Mouse (Mus musculus): ENCODE measurements around the gene Smoc1.

The Smoc1 gene

DNA sequence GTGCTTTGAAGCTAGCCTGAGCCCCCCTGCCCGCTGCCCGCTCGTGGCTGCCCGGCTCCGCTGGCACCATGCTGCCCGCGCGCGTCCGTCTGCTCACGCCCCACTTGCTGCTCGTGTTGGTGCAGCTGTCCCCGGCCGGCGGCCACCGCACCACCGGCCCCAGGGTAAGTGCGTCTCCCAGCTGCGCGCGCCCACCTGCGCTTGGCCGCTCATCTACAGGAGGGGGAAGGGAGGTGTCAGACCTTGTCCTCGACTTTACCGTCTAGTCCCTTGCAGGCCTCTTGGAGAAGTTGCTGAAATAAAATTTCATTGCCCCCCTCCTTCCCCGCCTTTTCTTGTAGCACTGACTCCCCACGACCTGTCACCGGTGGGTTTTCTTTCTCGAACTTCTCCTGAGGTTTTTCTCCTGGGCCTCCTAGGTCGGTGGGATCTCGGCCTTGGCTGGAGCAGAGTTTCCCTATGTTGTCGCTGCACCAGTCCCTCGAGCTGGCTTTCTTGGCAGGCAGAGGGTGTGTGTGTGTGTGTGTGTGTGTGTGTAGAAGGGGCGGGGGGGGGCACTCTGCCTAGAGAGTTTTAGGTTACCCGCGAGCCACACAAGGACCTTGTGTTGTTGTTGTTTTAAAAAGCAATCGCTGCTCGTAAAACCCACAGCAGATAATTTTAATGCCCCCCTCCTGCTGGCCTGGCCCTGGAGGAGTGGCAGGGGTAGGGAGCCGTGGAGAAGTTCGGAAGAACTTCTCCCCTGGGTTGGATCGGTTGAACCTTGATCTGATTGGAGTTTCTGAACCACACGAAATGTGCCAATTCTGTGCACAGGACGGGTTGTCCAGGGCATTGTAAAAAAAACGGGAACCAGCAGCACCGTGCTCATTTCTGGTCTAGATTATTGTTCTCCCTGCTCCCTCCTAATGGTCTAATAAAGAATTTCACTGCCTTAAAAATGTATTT, 661 bp downstream of the Smoc1 start:
- DNase-seq: no peak

DNA sequence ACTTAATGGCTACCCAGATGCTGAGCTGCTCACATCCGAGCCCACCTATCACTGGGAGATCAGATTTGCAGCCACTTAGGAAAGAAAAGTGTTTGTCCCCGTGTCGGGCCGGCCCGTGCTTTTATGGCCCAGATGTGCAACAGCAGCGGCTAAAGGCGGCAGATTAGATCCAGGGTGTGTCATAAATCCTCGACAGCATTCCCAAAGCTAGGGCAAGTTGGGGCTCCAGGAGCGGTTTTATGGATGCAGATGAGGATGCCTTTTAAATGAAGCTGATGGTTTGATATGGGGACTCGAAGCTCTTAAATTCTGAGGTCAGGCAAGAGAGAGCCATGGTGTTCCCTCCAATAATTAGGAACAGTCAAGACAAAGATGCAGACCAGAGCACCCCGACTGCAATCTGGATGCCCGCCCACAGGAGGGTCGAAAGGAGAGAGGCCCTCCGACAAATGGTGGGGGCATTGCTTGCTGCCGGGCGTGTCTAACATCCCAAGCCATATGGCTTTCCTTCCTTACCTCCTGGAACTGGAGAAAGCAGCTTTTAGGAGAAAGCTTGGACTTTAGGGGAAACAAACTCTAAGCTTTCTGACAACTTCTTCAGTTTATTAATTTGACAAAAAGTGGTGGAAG, 1.8 kb downstream of the Smoc1 start:
- DNase-seq: no peak

DNA sequence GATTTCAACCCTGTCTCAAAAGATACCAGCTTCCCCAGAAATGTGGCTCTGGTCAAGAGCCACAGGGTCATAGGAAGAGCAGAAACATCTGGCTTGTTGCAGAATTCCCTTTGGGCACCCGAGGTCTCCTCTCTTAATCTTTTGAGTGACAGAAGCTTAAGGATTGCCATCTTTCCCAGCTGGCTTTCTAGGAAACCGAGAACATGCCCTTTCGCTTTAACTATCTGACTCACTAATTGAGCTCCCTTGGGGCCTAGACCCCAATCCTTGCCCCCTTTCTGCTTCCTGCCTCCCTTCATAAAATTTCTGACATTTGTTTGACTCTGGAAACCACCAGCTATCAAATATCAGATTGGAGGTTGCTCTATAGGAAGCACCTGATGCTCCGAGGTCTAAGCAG, 3.1 kb downstream of the Smoc1 start:
- DNase-seq: no peak

DNA sequence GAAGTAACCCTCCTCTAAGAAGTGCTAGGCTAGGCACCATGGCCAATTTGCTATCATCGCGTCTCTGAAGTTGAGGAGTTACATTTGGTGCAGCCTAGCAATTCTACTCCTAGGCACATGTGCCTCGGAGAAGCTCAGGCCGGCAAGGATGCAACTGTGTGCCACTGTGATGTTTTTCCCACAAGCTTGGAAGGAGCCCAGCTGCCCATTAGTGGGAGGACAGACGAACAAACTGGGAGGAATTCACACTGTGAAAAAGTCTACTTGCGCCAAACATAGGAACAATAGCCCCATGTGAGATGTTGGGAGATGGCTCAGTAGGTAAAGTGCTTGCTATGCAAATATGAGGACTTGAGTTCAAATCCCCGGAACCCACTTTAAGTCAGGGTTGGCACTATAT, 5.0 kb downstream of the Smoc1 start:
- no peak for DNase-seq

DNA sequence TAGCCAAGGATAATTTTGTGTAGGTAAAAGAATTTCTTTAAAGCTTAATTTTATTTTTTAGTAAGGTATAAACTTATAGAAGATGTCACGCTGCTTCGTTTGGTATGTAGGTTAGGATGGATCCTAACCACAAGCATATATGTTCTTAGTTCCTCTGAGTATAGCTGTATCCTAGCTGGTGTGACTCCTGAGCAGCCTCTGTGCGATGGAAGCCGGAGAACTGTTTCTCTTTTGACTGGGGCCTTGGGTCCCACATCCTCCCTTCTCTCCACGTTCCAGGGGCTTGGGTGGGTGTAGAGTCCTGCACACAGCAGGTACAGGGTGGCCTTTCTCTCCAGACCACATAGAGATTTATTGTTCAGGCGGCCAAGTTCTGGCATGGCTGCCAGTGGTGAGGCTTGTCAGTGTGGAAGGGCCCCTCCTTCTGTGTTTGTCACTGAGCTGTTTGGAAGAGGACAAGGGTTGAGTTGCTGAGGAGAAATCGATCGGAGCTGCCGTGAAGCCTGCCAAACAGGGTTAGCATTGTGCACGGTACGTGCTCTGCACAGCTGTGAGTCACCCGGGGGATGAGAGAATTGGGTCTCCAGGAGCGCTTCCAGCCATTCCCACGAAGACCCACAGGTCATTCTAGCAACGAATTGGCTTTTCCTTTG, 6.9 kb downstream of the Smoc1 start:
- DNase-seq: peak; percentile 63

DNA sequence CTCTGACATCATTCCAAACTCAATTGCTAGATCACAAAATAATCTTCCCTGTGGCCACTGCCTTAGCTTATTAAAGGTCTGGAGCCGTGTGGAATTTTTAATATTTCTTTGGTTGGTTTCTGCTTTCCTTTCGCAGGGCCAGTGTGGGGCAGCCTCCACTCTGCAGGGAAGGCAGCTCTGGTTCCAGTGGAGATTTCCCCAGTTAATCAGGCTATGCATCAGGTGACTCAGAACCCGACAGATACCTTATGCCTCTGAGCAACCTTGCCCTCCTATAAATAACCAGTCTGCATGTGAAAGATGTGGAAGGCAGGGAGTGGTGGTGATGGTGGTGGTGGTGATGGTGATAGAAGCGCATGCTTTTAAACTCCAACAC, 7.4 kb downstream of the Smoc1 start:
- no peak for DNase-seq

DNA sequence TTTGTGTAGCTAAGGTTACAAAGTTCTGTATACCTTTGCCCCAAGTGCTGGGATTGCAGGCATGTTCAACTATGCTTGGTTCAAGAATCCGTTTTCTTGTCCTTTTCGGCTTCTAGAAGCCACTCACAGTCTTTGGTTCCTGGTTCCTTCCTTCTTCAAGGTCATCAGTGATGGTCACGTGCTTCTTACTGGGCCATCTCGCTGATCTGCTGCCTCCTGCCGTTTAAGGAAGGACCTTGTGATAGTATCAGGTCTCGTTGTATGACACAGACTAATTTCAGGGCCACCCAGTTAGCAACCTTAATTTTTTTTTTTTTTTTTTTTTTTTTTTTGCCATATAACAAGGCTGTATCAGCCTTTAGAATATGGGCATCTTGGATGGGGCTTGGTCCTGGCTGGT, 9.2 kb downstream of the Smoc1 start:
- DNase-seq: no peak

DNA sequence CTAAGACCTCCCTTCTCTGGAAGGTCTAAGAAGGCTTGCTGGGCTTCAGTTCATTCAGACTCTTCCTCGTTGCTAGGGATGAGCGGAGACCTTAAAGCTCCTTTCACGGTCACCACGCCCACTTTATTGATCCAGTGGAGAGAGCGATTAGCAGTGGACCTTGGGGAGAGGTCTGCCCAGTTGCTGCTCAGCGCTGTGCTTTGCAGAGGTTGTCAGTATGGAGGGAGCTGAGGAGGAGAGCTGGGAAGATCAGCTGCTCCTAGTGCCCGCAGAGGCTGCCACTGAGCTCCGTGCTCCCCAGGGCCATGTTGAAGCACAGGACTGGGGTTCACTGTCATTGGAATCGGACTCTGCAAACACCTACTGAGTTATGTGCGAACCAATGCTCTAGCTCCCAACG, 17.0 kb downstream of the Smoc1 start:
- DNase-seq: no peak

DNA sequence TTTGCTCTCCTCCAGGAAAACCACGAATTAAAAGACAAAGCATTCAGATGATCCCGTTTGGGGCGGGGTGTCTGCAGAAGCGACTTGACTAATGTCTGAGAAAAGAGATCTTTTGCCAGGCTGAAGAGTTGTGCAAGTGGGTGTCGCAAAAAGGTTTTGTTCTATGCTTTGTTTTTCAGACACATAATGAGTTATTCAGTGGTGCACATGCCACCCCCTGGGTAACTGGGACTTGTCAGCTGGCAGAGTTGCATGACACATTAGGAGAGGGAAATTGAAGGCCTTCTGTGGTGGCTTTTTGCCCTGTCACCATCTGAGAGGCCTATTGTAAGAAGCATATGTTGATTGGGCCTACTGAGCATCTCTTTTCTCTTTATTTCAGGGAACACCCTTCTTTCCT, 20.3 kb downstream of the Smoc1 start:
- peak; percentile 56 for DNase-seq

DNA sequence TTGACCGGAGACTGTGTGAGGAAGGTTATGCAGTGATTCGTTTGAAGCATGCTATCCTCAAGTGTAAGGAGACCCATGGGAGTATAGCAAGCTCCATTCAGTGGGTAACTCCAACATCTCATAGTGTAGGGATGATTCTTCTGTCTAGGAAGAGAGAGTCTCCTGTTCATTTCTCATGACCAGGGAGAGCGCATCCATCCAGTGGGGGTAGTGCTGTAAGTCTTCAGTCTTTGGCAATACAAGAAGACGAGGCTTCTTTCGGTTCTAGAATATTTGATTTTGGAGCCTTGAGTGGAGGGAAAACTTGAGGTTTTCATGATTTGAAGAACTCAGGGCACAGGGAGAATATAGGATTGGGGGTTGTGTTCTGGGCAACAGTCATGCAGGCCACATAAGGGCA, 23.1 kb downstream of the Smoc1 start:
- DNase-seq: no peak

DNA sequence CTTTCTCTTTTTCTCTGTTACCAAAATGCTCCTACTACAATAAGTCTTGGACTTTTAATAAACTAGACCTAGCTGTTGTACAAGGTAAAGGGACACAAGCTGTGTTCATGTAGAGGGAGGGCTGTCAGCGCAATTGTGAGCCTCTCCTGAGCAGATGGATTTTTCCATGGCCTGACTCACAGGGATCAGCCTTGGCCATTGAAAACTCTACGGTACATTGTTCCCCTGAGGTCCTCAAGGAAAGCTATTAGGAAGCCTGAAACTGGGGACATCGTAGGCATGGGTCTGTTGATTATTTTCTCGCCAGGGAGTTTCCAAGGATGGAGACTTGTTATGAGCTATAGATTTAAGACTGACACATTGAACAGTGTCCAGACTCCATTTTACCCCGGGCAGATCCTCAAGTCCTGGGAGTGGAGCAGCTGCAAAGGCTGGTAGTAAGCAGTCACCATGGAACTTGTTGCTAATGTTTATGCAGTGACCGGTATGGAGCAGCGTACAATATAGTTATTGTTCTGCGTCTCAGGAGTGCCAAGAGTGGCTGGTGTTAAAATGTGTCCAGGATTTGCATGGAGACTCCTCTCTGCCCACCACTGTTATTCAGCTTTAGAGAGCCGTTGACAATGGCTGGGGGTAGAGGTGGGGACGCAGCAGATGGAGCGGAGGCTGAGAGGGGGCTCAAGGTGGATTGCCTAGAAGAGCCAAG, 28.5 kb downstream of the Smoc1 start:
- DNase-seq: no peak

DNA sequence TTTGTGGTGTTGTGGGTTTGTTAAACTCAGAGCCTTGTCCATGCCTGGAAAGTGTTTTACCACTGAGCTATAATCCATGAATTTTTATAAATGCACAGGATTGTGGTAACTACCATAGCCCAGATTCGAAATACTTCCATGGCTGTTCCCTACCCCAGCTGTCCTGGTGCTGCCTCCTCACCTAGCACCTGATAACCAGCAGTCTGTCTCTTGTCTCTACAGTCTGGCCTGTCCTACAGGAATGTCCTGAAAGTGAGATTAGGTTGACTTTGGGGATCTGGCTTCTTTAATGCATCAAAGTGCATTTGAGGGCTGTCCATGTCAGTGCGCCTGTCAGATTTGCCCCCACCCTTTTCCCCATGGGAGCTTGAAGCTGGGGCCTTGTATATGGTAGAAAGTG, 29.2 kb downstream of the Smoc1 start:
- no peak for DNase-seq

DNA sequence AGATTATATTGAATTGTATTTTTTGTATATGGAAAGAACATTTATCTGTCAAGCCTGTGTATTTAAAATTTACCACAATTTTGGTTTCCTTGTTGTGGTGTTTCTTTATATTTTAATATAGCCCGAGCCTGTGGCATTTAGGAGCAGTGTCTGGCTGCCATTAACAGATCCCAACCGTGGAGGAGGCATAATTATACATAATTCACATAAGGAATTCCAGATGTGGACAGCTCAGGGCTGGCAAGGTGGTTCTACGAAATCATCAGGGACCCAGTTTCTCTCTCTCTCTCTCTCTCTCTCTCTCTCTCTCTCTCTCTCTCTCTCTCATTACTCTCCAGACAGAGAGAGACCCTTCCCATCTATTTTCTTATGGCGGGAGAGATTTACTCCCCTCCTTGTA, 31.0 kb downstream of the Smoc1 start:
- no peak for DNase-seq

DNA sequence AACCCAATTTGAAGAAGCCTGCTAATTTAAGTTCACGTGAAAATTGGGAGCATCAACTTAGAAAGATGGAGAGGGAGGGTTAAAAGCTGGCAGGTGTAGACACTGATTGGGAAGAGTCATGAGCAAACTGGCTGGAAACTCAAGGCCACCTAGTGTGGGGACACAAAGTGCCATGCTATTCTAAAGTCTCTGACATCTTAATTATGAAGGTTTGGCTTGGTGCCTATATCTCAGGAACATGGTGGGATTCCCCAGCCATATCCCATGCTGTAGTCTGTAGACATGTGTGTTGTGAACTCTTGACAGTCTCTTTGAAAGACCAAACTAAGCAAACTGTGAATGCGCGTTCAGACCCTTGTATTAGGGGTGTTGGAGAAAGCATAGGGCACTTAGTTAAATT, 32.0 kb downstream of the Smoc1 start:
- DNase-seq: no peak

DNA sequence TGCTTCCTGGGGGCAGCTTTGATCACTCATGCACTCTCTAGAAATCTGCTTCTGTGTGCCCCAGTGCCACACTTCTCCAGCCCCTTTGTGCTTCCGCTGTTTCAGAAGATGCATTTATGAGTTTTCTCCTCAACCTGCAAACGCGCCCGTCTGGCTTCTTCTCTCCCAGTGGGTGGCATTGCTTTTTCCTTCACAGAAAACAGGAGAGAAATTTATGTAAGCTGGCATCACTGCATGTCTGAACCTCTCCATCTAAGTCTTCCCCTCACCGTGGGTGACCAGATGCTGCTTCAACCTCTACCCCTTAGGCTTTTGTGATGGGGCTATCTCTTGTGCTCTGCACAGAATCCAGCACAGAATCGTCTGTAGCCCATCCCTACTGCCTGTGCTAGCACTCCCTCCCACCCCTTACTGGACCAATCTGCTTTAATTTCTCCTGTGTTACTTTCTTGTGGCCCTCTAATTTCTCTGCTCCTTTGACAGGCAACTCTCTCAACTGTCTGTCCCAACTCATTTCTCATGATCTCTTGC, 35.3 kb downstream of the Smoc1 start:
- DNase-seq: no peak

DNA sequence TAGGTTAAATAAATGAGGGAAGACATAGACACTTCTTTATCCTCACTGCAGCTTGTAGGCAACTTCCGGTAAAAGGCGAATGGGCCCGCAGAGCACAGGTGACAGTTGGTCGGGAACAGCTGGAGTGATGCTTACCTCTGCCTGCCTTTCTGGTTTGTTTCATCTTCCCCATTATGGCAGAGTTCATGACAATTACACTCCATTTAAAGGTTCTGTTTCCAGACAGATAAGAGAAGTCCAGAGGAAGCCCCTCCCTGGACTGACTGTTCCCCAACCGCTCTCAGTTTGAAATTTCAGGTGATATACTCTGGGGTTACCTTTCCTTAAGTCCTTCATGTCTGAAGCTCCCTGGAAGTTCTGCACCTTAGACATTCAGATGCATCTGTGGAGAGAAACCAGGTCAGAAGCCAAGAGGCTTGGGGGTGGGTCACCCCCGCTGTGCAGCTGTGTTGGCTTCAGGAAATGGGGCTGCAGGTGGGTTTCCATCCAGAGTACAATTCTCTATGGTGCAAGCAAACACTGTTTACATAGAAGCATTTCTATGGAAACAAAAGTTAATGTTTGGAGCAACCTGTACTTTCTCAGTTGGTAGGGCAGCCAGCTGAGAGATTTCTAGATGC, 36.8 kb downstream of the Smoc1 start:
- DNase-seq: no peak

DNA sequence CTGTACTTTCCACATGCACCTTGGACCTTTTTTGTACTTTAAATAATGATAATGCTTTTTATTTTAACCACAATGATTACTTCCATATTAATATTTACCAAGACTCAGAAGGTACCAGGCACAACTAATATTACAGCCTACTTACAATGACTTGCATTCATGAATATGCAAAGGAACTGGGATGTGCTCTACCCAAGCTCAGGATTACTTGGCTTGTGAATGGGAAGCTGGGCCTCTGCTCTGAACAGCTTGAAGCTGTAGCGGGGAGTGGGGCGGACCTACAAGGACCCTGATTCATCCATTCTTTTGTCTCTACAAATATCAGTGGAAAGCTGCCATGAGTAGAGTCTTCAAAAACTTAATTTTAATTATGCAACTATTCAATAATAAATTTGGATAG, 47.5 kb downstream of the Smoc1 start:
- no peak for DNase-seq

DNA sequence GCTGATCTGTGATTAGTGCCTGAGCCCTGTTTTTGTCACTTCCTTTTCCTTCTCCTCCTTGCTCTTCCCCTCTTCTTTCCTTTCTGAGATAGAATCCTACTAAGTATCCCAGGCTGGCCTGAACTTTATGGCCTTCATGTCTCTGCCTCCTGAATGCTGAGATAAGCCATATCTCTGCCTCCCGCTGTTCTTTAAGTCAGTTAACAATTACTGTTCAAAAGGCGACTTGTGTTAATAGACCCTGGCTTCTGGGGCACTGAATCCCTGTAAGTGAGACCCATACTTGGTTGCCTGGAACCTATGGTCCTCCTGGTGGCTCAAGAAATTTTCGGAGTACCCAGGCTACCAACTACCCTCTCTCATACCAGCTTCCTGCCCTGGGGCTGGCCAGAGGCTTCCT, 48.3 kb downstream of the Smoc1 start:
- DNase-seq: no peak

DNA sequence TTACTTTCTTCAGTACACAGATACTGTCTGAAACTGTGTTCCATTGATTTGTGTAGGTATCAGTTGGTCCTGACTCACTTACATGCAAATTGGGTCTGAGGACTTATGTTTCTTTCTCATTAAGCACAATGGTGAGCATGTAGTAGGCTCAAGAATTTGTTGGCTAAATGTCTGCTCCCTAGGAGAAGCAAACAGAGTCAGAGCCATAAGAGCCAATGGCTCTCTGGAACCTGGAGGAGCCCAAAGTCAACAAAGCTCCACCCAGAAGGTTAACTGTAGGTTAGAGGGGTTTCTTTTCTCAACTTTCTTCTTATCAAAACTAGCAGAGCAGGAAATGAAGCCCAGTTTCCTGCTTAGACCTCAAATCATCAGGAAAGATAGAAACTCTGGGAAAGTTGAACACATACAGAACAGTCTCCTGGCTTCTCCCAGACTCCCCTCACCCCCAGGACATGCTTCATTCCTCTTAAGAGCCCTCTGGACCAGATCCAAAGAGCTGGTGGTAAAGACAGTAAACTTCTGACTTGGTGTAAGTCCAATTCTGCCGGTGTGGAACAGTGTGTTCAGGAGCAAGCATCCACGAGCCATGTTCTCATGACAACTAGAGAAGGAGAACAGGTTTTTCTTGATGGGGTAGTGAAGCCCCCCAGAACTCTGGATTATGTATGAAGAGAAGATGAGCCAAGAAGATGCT, 51.5 kb downstream of the Smoc1 start:
- no peak for DNase-seq

DNA sequence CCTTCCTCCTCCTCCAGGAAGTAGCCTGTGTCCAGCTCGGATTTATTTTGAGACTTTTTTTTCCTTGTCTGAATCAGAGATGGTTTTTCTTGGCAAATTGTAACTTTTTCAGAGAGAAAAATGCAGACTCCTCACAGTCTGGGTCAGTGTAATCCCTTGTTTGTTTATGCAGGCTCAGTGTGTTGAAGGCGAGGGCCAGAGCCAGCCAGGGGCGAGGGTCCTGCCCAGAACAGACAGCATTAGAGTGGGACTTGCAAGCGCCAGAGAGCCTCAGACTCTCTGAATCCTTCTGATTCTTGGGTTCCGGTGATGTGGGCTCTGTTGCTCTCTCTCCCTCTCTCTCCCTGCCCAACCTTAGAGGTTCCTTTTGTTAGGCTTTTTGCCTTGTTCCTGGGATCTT, 53.7 kb downstream of the Smoc1 start:
- no peak for DNase-seq

DNA sequence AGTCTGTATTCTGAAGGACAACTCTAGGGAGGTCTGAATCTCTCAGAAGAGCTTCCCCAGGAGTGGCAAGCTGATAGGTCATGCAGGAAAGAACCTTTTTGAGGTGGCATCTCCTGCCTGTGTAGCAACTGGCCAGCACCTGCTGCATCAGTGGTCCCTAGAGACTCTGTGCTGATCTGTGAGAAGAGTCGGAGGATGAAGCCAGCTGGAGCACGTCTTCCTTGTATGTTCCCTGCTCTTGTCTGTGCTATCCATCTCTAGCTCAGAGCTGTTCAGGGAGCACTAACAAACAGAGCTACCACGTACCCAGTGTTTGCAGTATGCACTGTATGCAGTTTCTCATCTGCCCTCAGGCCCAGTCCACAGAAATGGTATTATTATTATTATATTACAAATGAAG, 54.4 kb downstream of the Smoc1 start:
- DNase-seq: no peak

DNA sequence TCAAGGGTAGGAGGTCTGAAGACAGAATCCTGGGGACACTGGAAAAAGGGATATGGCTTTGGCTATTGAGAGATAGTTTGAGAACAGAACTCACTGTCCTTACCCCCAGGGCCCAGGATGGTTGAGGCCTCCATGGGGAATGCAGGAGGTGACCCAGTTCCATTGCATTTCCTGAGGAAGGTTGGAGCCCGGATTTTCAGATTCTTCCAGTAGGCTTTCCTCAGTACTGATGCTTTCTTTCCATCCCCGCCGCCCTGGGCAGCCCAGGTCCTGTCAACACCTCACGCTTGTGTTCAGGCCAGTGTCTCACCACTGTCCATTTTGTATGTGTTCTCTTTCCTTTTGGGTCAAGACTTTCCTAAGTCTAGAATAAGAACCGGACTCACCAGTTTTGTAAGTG, 56.5 kb downstream of the Smoc1 start:
- no peak for DNase-seq
